Mouse (Mus musculus) bone marrow macrophage, adult 2 months (primary cell): ENCODE measurements around the gene Stk39. TPM values are rescaled to one million over a fixed set of nuclear protein-coding genes. Genes with fewer than 3 reads are reported as not detected.

ENCODE experiments used
- H3K27ac ChIP-seq: 2 replicates; pipeline ENCODE4 v1.5.1; 2012; ENCODE audit warnings: low read depth, low read length; ENCODE audit not compliant: insufficient read depth
- H3K4me1 ChIP-seq: 2 replicates; pipeline ENCODE4 v1.6.1; 2012; ENCODE audit warnings: low read length; ENCODE audit not compliant: control insufficient read depth, insufficient read depth
- H3K4me3 ChIP-seq: 2 replicates; pipeline ENCODE4 v1.5.1; 2012; ENCODE audit warnings: mild to moderate bottlenecking, low read length, moderate library complexity; ENCODE audit not compliant: insufficient read depth
- CTCF ChIP-seq: IDR thresholded peaks from 2 replicates; pipeline ENCODE4 v1.5.1; 2012; ENCODE audit warnings: low read depth, mild to moderate bottlenecking, low read length, moderate library complexity
- POLR2A ChIP-seq: IDR thresholded peaks from 2 replicates; pipeline ENCODE4 v1.6.1; 2012; ENCODE audit warnings: mild to moderate bottlenecking, low read depth, low read length, borderline replicate concordance
- polyA plus RNA-seq: library from polyadenylated mRNA; stranded (reverse); fragments of >200 nt; gene quantifications from 2 replicates; pipeline ENCODE4 v1.2.4, GENCODE M21; 2012; ENCODE audit not compliant: missing spikeins, insufficient read depth, insufficient read length

Stk39 gene
- polyA plus RNA-seq, 1 experiment = 0.46 TPM

- Histone ChIP-seq H3K4me1 (no peaks in the 10 kb centered on the region), H3K27ac (no peak overlapping the region), H3K4me3 (no peak overlapping the region)
- TF ChIP-seq POLR2A (no peak), CTCF (no peak)
Measured at GRCm38 (mm10) chr2:68435494-68436255, 36.4 kb downstream of the Stk39 start.

GRCm38 (mm10) chr2:68434997-68435396, 37.1 kb downstream of the Stk39 start:
- H3K4me3 ChIP-seq = no peak overlapping the region
- H3K27ac ChIP-seq = no peak overlapping the region
- TF ChIP-seq CTCF = no peak
- H3K4me1 ChIP-seq = no peaks in the 10 kb centered on the region

GRCm38 (mm10) chr2:68434576-68434975, 37.5 kb downstream of the Stk39 start:
- Histone ChIP-seq H3K27ac (no peak overlapping the region), H3K4me1 (no peaks in the 10 kb centered on the region), H3K4me3 (no peak overlapping the region)
- no peak for TF ChIP-seq POLR2A
- no peak for TF ChIP-seq CTCF

GRCm38 (mm10) chr2:68433736-68434312, 38.2 kb downstream of the Stk39 start:
- Histone ChIP-seq H3K4me1 (no peaks in the 10 kb centered on the region), H3K27ac (no peak overlapping the region), H3K4me3 (no peak overlapping the region)
- no peak for TF ChIP-seq CTCF
- TF ChIP-seq POLR2A = no peak

- TF ChIP-seq CTCF (no peak), POLR2A (no peak)
- Histone ChIP-seq H3K4me1 (no peaks in the 10 kb centered on the region), H3K4me3 (no peak overlapping the region), H3K27ac (no peak overlapping the region)
Measured at GRCm38 (mm10) chr2:68432834-68433233, 39.2 kb downstream of the Stk39 start.

GRCm38 (mm10) chr2:68431024-68431962, 40.8 kb downstream of the Stk39 start:
- no peak overlapping the region for H3K27ac ChIP-seq

GRCm38 (mm10) chr2:68430493-68430892, 41.6 kb downstream of the Stk39 start:
- TF ChIP-seq POLR2A (no peak), CTCF (no peak)
- no peaks in the 10 kb centered on the region for H3K4me1 ChIP-seq
- no peak overlapping the region for H3K4me3 ChIP-seq
- no peak overlapping the region for H3K27ac ChIP-seq

More at GRCm38 (mm10) chr2:68431024-68431962, 40.8 kb downstream of the Stk39 start:
- TF ChIP-seq POLR2A (no peak), CTCF (no peak)
- H3K4me1 ChIP-seq = no peaks in the 10 kb centered on the region
- no peak overlapping the region for H3K4me3 ChIP-seq

GRCm38 (mm10) chr2:68429436-68429835, 42.6 kb downstream of the Stk39 start:
- Histone ChIP-seq H3K4me3 (no peak overlapping the region), H3K4me1 (no peaks in the 10 kb centered on the region), H3K27ac (no peak overlapping the region)
- no peak for TF ChIP-seq CTCF
- TF ChIP-seq POLR2A = no peak

- Histone ChIP-seq H3K4me3 (no peak overlapping the region), H3K27ac (no peak overlapping the region), H3K4me1 (no peaks in the 10 kb centered on the region)
- TF ChIP-seq CTCF (no peak), POLR2A (no peak)
Measured at GRCm38 (mm10) chr2:68426977-68427577, 45.0 kb downstream of the Stk39 start.
